Mouse (Mus musculus) lung, postnatal 0 days (tissue): ENCODE results near the gene Gramd2.

Source experiments
- CTCF ChIP-seq: IDR thresholded peaks from 2 replicates; pipeline ENCODE4 v1.5.1; 2016; ENCODE audit warnings: antibody characterized with exemption, mild to moderate bottlenecking
- EP300 ChIP-seq: IDR thresholded peaks from 2 replicates; pipeline ENCODE4 v1.6.1; 2016; ENCODE audit warnings: antibody characterized with exemption, mild to moderate bottlenecking, control low read depth

DNA sequence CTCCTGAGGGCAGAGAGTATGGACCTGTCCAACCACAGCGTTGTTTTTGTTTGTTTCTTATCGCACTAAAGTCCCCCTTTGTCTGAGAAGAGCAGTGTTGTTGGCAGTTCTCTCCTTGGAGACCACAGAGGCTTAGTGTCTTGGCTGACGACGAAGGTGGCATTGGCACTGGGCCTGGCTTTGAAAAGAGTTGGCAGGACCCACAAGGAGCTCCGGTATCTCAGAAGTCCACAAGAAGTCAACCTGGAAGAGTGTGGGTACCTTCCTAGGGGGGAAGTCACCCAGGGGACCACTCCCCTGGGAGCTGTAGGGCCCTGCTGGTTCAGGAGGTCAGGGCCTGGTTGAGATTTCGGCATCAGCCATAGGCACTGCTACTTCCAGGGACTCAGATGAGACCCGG is 21.1 kb downstream of the Gramd2 start:
- TF ChIP-seq CTCF, result no peak
- TF ChIP-seq EP300, result no peak
